Mouse (Mus musculus): ENCODE results near the gene Hdgfl1.

DNA sequence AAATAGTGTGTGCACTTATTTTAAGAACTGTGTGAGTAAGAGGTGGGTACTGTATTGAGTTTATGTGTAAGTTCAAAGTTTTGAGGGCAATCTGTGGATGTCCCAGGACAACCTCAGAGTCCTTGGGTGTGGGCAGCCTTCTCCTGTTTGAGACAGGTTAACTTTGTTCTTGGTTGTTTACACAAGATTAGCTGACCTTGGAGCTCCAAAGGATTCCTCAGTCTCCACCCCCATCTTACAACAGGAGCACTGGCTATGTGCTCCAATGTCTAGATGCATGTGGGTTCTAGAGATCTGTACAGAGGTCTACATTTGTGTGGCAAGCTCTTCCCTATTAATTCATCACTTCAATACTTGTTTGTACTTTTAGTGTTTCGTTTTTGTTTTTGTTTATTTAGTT is 49.0 kb downstream of the Hdgfl1 start:
- TF ChIP-seq CTCF (IDR thresholded peaks at IDR 0.05; ENCODE audit: borderline replicate concordance, control insufficient read depth, extremely low read depth, insufficient read depth, low read length, poor library complexity) (no peak), POLR2A (IDR thresholded peaks at IDR 0.05; ENCODE audit: control insufficient read depth, extremely low read depth, insufficient read depth, low read length, poor library complexity) (no peak)

All from thymus, adult 2 months (tissue).